Mouse (Mus musculus) cerebellum, postnatal 4 days (tissue): ENCODE measurements at regions not wholly inside any gene's neighbourhood (a gene's known extent, or its start where the extent isn't known, plus 50 kb on each side); places are given as distances from the start of the nearest gene placed in this dataset.

Experiments used
- DNase-seq, 2 experiments: peaks; one replicate each; pipeline ENCODE4 v3.0.0; 2022; ENCODE audit warnings: low spot score in 2 of 2, mixed read lengths in 1 of 2

DNA sequence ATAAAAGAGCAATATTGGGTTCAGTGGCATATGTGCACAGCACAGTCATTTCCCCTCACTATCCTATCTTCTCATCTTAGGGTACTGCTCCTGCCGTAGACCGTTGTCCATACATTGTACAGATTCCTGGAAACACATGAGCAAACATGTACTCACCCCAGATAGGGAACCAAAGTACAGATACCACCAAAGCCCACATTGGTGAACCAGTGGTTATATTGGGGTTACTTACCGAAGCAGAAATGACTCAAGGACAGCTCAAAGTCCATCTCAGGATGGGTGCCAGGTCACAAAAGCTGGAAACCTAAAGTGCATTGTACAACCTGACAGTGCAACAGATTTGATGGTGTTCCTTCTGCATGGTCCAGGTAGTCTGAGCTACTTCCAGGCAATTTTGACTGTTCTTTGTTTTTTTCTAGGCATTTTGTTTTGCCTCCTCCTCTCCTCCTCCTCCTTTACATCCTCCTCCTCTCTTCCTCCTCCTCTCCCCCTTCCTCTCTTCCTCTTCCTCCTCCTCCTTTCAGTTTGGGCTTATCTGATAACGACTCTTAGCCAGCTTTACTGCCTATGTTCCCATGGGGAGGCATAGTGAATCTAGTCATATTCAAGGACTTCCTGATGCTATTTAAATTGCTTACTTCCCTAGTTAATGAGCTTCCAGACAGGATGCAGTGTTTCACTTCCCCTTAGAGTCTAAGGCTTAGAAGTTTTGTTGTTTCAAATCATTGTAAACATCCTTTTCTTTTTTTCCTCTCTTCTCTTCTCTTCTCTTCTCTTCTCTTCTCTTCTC, 65.1 kb upstream of the Tab2 start:
- DNase-seq: no peak

DNA sequence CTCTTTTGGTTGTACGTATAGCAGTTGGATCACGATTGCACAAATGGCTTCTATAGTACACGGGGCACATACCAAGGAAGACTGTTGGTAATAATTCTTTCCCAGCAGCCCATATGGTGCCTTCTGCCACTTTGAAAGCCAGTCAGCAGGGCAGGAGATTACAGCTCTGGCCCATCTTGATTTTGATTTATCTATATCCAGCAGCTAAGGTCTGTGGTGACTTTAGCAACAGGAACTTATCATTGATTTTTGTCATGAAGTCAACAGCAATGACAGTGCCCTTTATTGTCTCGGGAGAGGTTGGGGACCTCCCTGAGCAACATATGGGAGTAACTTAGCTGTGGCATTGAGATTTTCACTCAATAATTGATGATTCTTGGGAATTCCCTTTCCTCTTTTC, 64.1 kb upstream of the Tab2 start:
- no peak for DNase-seq

DNA sequence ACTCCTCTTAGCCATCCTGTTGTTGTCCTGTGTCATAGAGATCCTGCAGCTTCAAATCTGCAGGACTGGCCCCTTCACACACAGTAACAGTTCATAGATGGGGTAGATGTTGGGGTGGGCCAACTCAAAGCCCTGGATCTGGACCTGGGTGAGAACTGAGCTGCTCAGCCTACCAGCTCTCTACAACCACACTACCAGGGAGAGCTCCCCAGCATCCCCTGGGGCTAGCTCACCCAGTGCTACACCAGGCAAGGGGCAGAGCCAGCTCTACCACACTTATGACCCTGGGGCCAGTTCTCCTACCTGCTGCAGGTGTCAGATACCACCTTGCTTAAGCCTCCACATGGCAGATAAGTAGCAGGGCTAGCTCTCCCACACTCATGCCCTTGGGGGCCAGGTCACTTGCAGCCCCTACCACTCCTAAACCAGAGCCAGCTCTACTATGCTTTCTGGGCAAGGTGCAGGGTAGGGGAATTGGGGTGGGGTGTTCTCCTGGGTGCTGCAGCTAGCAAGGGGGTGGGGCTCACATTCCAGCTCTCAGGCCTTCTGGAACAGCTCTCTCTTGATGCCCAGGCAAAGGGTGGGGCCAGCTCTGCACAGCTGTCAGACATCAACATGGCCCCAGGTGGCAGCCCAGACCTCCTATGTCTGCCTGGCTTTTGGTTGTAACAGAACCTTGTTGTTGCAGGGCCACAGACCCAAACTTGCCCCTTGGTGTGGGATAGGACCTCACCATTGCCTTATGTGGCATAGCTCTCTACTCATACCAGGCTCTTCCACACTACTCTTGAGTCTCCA, 62.4 kb upstream of the Tab2 start:
- no peak for DNase-seq

DNA sequence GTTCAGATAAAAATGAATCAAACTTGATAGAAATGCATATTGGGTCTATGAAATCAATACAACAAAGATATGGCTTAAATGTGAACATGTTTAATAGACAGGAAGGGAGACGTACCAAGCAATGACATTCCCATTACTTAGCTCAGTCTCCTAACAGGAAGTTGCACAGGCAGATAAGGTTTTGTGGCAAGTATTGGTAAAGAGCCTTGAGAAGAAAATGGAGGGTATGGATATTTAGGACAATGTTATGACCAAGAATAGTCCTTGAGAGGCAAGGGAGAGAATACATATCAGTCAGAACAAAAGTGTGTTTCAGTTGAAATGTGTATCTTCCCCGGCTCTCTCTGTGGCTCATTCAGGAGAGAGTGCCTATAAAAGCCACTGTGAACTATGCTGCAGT, 60.7 kb upstream of the Tab2 start:
- DNase-seq: no peak

DNA sequence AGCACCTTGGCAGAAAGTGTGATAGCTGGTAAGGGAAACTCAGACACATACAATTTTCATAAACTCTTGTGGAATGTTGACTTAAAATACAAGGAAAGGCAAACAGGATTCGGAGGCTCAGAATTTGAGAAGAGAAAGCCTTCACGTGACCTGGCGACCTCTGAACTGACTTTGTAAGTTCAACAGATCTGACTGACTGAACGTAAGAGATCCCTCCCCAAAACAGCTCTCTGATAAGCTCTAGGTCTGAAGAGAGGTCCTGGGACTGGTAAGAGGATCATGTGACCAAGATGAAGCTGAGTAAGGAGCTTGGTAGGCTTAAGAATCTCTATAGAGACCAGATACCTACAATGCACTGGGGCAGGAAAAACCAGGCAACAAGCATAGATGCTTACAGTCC, 55.7 kb upstream of the Tab2 start:
- DNase-seq: no peak

DNA sequence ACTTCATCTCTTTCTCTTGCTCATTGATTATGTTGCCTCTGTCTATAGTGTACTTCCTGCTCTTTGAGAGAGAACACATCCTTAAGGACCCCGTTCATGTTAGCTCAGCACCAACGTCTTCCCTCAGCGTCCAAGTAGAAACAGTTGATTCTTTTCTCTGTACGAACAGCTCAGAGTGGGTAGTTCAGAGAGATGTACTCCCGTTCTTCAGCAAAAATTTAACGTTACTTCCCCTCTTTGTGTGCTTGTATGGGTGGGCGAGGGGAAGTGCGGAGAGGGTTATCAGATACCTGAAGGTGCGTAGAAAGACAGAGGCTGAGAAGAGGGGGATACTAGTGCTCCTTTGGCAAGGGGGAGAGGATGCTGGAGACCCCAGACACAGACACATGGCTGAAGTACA, 55.1 kb upstream of the Tab2 start:
- DNase-seq: no peak

DNA sequence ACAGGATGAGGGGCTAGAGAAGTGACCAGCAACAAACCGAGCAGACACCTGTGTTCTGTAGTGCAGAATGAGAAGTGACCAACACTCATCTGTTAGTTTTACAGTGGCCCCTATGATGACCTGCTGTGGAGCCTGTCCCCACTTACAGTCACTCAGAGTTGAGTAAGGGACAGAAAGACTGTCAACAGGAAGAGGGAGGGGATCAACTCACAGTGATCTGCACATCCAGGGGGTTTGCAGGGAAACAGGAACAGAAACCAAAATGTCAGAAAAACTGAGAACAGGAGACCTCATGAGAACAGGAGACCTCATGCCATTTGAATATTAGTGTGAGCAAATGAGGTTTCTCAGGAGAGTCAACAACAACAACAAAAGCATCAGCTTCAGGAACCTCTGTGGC, 53.8 kb upstream of the Tab2 start:
- no peak for DNase-seq

DNA sequence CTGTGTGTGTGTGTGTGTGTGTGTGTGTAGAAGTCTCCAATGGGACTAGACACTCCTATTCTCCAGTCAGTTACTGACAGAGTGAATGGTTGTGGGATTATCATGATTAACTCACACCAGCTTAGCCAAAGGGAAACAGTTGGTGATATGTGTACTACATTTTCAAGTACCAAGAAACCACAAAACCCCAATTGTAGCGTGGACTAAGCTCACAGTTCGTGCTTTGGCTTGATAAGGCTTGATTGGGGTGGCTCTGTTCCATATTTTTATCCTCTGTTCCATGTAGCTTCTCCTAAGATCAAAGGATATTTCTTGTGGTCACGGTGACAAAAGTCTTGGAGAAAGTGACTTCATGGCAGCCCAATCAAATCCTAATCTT, 51.9 kb upstream of the Tab2 start:
- no peak for DNase-seq

DNA sequence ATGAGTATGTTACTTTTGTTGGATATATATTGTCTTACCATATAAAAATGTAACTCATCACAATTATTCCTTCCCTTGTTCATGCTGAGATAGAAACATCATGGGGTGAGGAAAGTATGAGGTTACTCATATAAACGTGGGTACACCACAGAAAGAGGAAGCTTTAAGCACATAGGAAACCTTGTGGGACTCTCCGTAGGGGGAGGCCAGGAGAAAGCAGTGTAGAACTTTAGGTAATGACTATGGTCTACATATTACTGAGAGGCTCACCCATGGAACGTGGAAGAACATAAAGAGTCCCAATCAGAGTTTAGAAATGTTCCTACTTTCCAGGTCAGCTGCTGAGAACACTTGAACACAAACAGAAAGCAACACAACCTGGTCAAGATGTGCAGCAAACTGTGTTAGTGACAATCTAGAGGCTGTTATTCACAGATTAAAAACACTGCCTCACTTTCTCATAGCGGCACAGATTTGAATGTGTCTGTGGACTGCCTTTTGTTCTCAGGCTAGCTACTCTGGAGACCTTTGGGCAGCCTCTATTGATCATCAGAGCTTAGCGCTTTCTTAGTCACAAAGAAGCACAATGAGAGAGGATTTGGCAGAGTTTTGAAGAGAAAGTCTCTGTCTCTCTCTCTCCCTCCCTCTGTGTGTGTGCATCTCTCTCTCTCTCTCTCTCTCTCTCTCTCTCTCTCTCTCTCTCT, 51.4 kb upstream of the Tab2 start:
- DNase-seq: no peak
